Mouse (Mus musculus) kidney, adult 11 months (tissue): ENCODE results near the gene Ssbp4.

ENCODE experiments used
- DNase-seq: peaks from one replicate; pipeline ENCODE4 v3.0.0; 2022

The Ssbp4 gene

DNA sequence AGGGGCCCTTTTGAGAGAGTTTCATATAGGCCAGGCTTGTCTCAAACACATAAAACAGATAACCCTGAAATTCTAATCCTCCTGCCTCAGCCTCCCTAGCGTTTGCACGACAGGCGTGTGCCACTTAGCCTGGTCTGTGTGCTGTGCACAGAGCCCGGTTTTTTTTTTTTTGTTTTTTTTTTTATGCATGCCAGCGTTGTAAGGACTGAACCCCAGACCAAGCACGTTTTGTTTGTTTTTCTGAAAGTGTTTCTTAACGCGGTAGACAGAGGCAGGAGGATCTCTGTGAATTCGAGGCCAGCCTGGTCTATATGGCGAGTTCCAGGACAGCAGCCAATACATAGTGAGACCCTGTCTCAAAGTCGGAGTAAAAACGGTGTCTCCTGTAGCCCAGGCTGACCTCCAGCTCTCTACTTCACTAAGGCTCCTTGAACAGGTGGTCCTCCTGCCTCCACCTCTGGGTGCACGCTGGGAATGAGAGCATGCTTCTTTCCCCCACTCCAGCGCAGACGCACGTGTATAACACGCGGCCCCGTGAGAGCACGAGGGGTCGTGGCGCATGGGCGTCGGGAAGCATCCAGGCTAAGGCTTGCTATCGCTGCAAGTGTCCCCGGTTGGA is at the start of gene Ssbp4:
Ssbp4 (minus strand) TSS at position 124 of the 619 bp plus-strand sequence.
- no peak for DNase-seq

DNA sequence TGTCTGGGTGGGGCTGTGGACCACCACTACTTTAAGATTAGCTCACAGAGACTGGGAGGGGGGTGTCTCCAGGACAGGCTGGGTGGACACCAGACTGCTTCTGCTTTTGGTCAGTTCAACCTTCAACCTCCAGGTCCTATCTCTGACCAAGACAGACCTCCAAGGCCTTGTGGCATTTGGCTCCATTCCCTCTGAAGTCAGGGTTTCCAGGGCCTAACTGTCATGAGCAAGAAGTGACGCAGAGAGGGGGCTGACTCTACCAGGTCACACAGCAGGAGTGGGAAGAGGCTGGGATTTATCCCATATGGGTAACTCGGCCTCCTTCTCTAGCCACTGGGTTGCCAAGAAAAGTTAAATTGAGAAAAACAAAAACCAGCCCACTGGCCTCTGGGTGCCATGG is 49.1 kb upstream of the Ssbp4 start:
- DNase-seq: no peak

GRCm38 (mm10) chr8:70657214-70657613 is 48.5 kb upstream of the Ssbp4 start:
- DNase-seq: no peak

DNA sequence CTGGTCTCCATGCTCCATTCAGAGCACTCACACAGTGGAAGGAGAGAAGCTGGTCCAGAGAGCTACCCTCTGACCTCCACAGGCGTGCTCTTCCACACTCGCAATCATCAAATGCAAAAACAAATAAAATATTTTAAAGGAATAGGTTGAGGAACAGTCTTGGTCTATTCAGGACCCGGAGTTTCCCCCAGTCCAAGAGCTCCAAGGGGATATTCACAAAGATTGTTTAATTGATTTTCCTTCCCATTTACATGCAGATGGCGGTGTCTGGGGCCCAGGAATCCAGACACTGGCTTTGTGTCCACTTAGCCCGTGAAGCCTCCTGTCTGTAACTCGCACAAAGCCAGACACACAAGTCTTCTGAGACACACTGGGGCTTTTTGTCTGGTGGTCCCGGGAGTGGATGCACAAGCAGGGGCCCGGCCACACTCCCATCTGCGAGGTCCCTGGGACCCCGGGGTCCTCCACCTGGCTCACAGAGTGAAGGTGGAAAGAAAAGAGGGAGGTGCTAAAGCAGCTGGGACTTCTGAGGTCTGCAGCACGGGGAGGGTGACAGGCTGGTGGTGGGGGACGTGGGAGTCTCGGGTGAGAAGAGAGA is 47.6 kb upstream of the Ssbp4 start:
- DNase-seq: no peak

DNA sequence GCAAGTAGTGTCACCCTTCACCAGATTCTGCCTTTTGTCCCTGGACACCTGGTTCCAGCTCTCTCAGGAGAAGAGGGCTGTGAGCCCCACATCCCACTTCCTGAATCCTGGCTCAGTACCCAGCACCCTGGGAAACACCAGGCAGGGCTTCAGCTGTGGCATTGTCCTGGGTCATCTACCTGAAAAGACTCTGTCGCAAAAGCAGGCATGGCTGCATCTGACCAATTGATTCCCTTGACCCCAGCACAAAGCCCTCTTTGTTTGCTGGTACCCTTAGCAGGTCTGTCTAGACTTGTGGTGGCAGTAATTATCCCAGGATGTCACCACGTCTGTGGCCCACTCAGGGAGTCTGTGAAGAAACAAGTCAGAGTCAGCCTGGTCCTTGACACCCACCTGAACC is 46.8 kb upstream of the Ssbp4 start:
- DNase-seq: no peak

DNA sequence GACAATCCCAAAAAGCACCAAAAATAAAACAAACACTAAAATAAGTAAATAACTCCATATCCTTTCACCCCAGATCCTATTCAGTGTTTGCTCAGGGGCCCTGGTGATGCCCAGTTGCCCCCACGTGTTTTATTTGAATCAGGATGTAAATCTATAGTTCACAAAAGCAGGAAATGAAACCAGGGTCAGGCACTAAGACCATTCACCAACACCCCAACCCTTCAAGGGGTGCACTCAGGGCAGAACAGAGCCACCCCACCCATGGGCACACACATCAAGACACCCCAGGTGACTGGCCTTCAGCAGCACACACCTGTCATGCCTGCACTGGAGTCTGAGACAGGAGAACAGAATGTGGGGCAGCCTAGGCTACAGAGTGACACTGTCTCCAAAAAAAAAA is 45.4 kb upstream of the Ssbp4 start:
- DNase-seq: no peak

- peak; percentile 85 for DNase-seq
These were observed 44.6 kb upstream of the Ssbp4 start for GRCm38 (mm10) chr8:70653226-70653625.

GRCm38 (mm10) chr8:70650351-70650750 is 41.7 kb upstream of the Ssbp4 start:
- no peak for DNase-seq

DNA sequence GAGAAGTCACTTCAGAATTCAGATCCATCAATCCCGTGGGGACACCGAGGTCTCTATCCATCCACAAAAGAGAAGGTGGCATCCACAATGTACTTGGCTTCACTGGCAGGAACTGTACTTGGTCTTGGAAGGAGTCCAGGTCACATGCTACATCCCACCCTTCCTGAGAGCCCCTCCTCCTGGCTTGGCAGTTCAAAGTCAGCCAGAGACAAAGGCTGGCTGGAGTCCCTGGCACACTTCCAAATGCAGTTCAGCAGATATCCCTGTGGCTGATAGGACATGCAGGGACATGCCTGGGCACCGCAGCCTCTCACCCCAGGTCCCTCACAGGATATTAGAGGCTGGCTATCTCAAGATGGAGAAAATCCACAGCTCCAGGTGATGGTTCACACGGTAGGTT is 40.7 kb upstream of the Ssbp4 start:
- DNase-seq: peak; percentile 90

DNA sequence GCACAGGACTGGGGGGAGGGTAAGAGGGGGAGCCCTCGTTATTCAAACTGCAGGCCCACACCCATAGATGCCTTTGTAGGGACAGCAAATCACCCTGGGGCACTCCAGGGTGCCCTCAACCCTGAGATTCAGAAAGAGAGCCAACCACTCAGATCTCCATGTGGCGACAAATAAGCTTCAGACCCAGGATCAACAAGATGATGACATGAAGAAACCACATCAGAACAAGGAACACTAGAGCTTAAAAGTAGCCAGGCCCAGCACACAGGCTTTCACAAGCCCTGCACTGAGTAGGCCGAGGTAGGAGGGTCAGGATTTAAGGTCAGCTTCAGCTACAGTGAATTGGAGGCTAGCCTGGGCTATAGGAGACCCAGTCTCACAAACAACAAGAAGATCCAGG is 40.2 kb upstream of the Ssbp4 start:
- DNase-seq: no peak

DNA sequence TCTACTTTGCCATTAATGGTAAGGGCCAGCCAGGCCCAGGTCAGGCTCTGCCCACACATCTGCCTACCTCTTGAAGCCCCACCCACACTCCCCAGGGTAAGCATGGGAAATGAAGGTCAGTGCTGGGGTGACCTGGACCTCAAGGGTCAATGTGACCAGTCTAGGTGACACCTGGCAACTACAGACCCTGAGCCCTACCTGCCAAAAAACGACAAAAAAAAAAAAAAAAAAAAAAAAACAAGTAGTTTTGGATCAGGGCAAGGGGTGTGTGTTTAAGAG is 39.4 kb upstream of the Ssbp4 start:
- peak; percentile 65 for DNase-seq

GRCm38 (mm10) chr8:70647343-70648163 is 38.9 kb upstream of the Ssbp4 start:
- peak; percentile 86 for DNase-seq

DNA sequence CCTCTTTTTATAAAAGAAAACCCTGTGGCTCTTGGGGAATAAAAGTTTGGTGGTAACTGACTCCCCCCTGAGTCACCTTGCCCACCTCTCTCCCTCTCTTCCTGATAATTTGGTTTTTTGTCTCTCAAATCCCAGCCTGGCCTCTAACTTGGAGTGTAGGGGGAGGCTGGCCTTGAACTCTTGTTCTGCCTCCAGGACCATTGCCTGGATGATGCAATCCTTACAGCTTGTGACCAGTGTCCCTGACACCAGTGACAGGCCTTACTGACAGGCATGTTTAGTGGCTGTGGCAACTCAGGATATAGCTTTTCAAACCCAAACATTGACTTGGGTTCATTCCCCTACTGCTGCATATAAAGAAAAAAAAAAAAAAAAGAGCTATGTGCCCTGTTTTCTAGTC is 38.1 kb upstream of the Ssbp4 start:
- DNase-seq: no peak

DNA sequence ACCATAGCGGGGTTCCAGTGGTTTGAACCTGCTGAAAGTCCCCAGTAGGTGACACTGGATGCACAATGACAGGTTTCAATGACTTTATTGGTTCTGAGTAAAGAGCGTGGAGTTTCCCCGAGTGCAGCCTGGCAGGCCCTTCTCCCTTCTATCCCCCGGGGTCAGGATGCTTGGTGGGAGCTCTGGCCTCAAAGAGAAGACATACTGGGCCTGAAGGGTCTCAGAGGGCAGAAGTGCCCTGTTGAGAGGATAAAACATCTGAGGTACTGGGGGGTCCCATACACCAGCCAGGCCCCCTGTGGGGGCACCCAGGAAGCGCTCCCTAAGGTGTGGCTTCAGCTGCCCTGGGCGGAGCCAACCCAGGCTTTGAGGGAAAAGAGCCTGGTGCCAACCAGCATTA is 37.7 kb upstream of the Ssbp4 start:
- no peak for DNase-seq

DNA sequence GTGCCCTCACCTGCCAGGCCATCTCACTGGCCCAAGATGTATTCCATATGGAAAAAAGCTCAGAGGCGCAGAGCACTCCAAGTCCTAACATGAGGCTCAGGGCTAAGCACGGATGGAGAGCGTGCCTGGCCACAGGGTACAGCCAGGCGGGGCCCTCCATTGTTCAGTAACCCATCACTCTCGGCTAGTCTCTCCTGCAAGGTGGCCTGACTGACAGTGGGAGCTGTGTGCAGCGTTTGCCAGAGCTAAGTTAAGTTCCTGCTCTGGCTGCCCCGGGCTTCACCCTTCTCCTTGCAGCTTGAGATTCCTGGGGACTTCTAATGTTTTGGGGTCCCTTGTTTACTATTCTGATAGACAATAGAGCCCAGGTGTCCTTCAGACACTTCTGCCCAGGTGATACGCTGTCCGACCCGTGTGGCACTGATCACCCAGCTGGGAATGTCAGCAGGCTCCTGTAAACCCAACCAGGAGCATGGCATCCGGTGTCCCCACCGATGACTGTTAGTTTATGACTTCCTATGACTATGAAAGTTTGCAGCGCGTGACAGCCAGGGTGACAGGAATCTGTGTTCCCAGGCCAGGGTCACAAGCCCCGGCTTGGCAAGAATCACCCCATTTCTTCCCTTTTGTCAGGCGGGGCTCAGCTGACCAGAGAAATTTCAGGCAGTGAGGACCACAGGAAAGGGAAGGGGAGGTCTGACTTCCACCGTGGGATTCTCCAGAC is 37.0 kb upstream of the Ssbp4 start:
- peak; percentile 76 for DNase-seq

GRCm38 (mm10) chr8:70644065-70644464 is 35.4 kb upstream of the Ssbp4 start:
- DNase-seq: no peak

GRCm38 (mm10) chr8:70643019-70643418 is 34.3 kb upstream of the Ssbp4 start:
- DNase-seq: no peak

- DNase-seq: no peak
These were observed 30.1 kb upstream of the Ssbp4 start for GRCm38 (mm10) chr8:70638752-70639151.

- DNase-seq: peak; percentile 68
These were observed 28.2 kb upstream of the Ssbp4 start for GRCm38 (mm10) chr8:70636838-70637237.

DNA sequence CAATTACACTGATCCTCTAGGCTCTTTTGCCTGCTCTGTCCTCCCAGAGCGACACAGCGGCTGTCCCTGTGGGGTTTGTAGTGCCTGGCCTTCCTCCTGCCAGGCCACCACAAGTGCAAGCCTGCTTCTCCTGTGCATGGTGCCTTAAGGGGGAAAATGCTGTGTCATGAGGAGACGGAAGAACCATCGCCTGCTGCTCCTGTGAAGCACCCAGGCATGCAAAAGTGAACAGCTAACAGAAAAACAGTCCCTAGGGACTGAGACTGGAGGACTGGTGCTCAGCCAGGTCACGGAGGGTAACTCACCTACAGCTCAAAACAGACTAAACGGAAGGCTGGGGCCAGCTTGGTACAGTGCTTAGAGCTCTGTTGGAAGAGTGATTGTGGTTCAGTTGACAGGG is 26.9 kb upstream of the Ssbp4 start:
- DNase-seq: peak; percentile 77

DNA sequence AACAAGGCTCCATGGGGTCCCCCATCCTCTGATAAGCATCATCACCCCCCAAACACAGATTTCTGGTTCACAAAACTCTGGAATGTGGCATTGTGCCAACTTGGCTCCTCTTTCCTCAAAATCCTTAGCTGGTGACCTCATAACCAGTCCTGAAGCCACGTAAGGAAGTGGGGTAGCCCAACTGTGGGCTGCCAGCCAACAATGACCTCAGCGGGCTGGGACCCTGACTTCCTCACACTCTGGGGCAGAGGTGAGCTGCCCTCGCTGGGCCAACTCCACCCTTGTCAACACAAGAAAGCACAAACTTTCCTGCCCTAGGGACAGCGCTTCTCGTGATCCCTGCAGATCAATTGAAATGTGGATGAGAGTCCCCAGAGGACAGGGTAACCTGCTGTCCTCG is 25.4 kb upstream of the Ssbp4 start:
- DNase-seq: peak; percentile 90

- DNase-seq: no peak
These were observed 23.7 kb upstream of the Ssbp4 start, which contains the start of gene Gdf15 for GRCm38 (mm10) chr8:70632346-70632892. Gdf15 (minus strand) TSS chr8:70632456.

- DNase-seq: peak; percentile 79
These were observed 22.8 kb upstream of the Ssbp4 start for GRCm38 (mm10) chr8:70631436-70631835.
